Mouse (Mus musculus): ENCODE measurements around the gene Hmg20b. TPM values are rescaled to one million over a fixed set of nuclear protein-coding genes. Genes with fewer than 3 reads are reported as not detected.

Hmg20b gene
- total RNA-seq, 2 experiments from 2014 or later: 26.8 to 41.9 TPM

DNA sequence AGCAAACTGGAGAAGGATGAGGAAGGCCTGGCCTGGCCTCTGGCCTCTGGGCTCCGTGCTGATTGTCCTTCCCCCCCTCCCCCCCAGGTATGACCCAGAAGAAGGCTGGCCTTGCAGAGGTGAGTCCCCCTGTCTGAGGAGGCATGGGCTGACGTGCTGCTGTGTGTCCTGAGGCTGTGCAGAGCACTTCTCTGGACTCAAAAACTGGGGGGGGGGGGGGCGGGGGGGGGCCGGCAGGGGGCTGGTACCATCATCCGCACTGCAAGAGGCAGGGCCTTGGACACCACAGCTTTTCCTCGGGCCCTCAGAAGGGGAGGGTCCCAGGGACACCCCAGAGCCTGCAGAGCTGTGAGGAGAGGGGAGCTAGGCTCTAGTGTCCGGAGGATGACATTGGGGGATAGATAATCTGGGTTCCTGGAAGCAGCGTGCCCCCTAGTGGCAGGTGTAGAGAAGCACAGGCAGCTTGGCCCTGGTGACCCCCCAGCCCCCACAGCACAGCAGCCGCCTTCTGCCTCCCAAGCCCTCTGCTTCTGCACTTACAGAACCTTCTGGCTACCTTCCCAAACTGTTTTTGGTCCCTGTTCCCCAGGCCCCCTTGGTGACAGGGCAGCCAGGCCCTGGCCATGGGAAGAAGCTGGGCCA lies 45.6 kb downstream of the Hmg20b start:
- peak; percentile 61 for DNase-seq

- DNase-seq: no peak
Observed at GRCm38 (mm10) chr10:81303761-81304160, 46.5 kb downstream of the Hmg20b start.

DNA sequence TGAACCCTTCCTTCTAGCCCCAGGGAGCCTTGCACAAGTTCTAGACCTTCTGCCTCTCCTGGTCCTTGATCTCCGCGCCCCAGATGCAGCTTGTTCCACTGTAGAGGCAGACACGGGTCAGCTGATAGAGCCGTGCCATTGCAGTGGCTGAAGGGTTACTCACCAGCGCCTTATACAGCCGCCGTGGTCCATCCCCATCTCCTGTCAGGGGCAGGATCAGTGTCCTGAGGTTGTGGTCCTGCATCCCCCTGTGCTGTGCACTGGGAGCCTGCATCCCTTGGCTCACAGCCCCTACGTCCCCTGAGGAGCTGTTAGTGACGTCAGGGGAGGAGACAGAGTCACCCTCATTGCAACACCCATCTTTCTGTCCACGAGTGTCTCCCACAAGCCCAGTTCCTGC lies 47.0 kb downstream of the Hmg20b start:
- DNase-seq: no peak

GRCm38 (mm10) chr10:81302781-81303218 lies 47.5 kb downstream of the Hmg20b start:
- DNase-seq: no peak

GRCm38 (mm10) chr10:81302288-81302687 lies 48.0 kb downstream of the Hmg20b start:
- DNase-seq: no peak

- no peak for DNase-seq
Observed at GRCm38 (mm10) chr10:81301321-81301720, 49.0 kb downstream of the Hmg20b start.

GRCm38 (mm10) chr10:81300352-81300907 lies 49.9 kb downstream of the Hmg20b start:
- no peak for DNase-seq

DNA sequence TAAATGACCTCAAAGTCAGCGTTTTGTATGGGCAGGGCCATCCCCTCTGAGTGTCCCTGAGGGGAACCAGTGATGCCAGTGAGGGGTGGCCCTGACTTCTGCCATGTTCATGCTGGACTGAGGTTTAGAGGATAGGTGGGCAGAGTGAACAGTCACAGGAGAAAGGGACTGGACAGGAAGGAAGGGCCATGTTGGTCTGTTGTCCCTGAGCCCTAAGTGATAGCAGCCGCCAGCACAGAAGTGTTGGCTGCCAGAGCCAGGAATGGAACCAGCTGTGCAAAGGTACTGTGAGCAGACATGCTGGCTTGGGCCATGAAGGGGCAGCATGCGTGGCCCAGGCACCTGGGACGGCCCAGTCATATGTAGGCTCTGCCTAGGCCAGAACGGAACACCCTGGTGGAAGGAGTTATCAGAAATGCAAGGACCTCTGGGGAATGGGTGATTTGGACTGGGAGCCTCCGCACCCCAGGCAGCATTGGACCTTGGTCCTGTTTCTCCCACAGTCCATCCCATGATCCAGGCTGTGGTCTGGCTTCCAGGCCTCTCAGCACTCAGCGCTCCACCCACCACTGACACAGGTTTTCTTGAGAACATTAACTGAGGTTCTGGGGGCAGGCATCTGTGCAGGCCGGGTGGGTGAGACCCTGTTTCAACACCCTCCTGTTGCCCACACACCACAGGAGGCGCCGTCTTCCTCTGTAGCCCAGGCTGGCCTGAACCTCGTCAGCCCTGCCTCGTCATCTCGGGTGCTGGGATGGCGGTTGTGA lies 50.5 kb downstream of the Hmg20b start:
- no peak for DNase-seq

GRCm38 (mm10) chr10:81298369-81299100 lies 51.7 kb downstream of the Hmg20b start:
- no peak for DNase-seq

DNA sequence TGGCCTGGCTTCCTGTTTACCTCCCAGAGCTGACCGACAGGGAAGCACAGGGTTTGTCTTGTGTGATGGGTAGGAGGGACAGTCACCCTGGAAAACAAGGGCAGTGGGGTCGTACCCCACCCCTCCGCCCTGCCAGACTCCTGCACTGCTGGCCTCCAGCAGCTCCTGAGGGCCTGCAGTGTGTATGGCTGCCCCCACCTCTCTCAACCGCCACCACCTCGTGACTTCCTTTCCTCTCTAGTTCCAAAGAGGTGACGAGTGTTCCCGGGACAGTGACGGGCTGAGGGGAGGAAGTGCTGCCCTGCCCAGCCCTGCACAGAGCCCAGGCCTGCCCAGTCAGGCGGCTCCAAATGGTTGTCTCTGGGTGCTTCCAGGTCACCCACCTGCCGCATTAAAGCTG lies 52.4 kb downstream of the Hmg20b start:
- no peak for DNase-seq

GRCm38 (mm10) chr10:81297246-81297645 lies 53.0 kb downstream of the Hmg20b start:
- no peak for DNase-seq

Small RNAs within 50 kb of the gene (microRNA-seq; reads per million reads assigned to microRNA genes)
- 0 reads per million in 2 experiments for gene Mir6913

Other genes with a start within 250 kb of the Hmg20b start
- gene Map2k2, start 244.6 kb downstream of the Hmg20b start, total RNA-seq (2021): 100 to 1,000 TPM; 170 to 177 TPM
- gene Zbtb7a, start 215.3 kb downstream of the Hmg20b start, total RNA-seq (2021): 10 to 100 TPM; 29.2 to 35.9 TPM
- gene Pias4, start 182.6 kb downstream of the Hmg20b start, total RNA-seq (2021): 10 to 100 TPM; 10.7 to 13.8 TPM
- gene Eef2, start 173.8 kb downstream of the Hmg20b start, total RNA-seq (2021): 1,000 to 10,000 TPM in 1 of 2 experiments, 100 to 1,000 TPM in 1; 974 to 1,018 TPM
- gene Dapk3, start 167.5 kb downstream of the Hmg20b start, total RNA-seq (2021): 10 to 100 TPM; 29.8 to 30.4 TPM
- gene 4930442H23Rik, start 166.6 kb downstream of the Hmg20b start, total RNA-seq (2021): not detected
- gene Nmrk2, start 148.4 kb downstream of the Hmg20b start, total RNA-seq (2021): 1 to 10 TPM; 1.7 to 1.8 TPM
- gene Atcay, start 119.6 kb downstream of the Hmg20b start, total RNA-seq (2021): under 1 TPM; 0.40 to 0.43 TPM
- 1 to 10 TPM; 2.1 to 3.5 TPM for gene Zfr2, start 117.3 kb downstream of the Hmg20b start, total RNA-seq (2021)
- 1 to 10 TPM in 1 of 2 experiments, under 1 TPM in 1; 0.70 to 1.3 TPM for gene Matk, start 97.5 kb downstream of the Hmg20b start, total RNA-seq (2021)
- gene Mrpl54, start 83.5 kb downstream of the Hmg20b start, total RNA-seq (2021): 100 to 1,000 TPM in 1 of 2 experiments, 10 to 100 TPM in 1; 93.7 to 108 TPM
- 10 to 100 TPM; 61.6 to 63.5 TPM for gene Apba3, start 83.5 kb downstream of the Hmg20b start, total RNA-seq (2021)
- gene Tjp3, start 58.9 kb downstream of the Hmg20b start, total RNA-seq (2021): under 1 TPM; 0.14 to 0.36 TPM
- 10 to 100 TPM; 24.0 to 30.8 TPM for gene Pip5k1c, start 57.5 kb downstream of the Hmg20b start, total RNA-seq (2021)
- gene Cactin, start 29.4 kb downstream of the Hmg20b start, total RNA-seq (2021): 10 to 100 TPM; 11.0 to 14.5 TPM
- gene Tbxa2r, start 21.7 kb downstream of the Hmg20b start, total RNA-seq (2021): 1 to 10 TPM; 2.3 to 3.8 TPM
- 1 to 10 TPM in 1 of 2 experiments, under 1 TPM in 1; 0.96 to 1.3 TPM for gene Gipc3, start 7.2 kb downstream of the Hmg20b start, total RNA-seq (2021)
- 1 to 10 TPM; 4.5 to 7.5 TPM for gene Mfsd12, start 7.0 kb upstream of the Hmg20b start, total RNA-seq (2021)
- 1 to 10 TPM in 1 of 2 experiments, under 1 TPM in 1; 0.85 to 1.4 TPM for gene 4930404N11Rik, start 15.3 kb upstream of the Hmg20b start, total RNA-seq (2021)
- gene Fzr1, start 28.0 kb upstream of the Hmg20b start, total RNA-seq (2021): 10 to 100 TPM; 17.6 to 24.1 TPM
- 10 to 100 TPM; 40.3 to 46.7 TPM for gene Dohh, start 33.9 kb upstream of the Hmg20b start, total RNA-seq (2021)
- under 1 TPM; 0.40 to 0.45 TPM for gene Gm48551, start 34.0 kb upstream of the Hmg20b start, total RNA-seq (2021)
- gene Gm48552, start 38.5 kb upstream of the Hmg20b start, total RNA-seq (2021): 1 to 10 TPM in 1 of 2 experiments, under 1 TPM in 1; 0.33 to 2.0 TPM
- under 1 TPM in 1 of 2 experiments, not detected in 1; 0.65 TPM for gene Smim24, start 42.6 kb upstream of the Hmg20b start, total RNA-seq (2021)
- 100 to 1,000 TPM; 329 to 332 TPM for gene Nfic, start 105.2 kb upstream of the Hmg20b start, total RNA-seq (2021)
- gene Celf5, start 132.2 kb upstream of the Hmg20b start, total RNA-seq (2021): under 1 TPM; 0.38 to 0.99 TPM
- 10 to 100 TPM; 45.9 to 48.2 TPM for gene Ncln, start 145.9 kb upstream of the Hmg20b start, total RNA-seq (2021)
- under 1 TPM; 0.56 to 0.61 TPM for gene S1pr4, start 149.7 kb upstream of the Hmg20b start, total RNA-seq (2021)
- under 1 TPM; 0.47 to 0.77 TPM for gene Gna15, start 173.7 kb upstream of the Hmg20b start, total RNA-seq (2021)
- gene Gna11, start 194.7 kb upstream of the Hmg20b start, total RNA-seq (2021): 10 to 100 TPM; 40.6 to 44.8 TPM
- gene Aes, start 209.0 kb upstream of the Hmg20b start, total RNA-seq (2021): 100 to 1,000 TPM; 614 to 667 TPM
- 1 to 10 TPM; 4.4 to 9.4 TPM for gene Tle2, start 224.1 kb upstream of the Hmg20b start, total RNA-seq (2021)

Data from gastrocnemius, postnatal 10 days (tissue).